Mouse (Mus musculus) right cerebral cortex, adult 2 months (tissue): ENCODE measurements at regions not wholly inside any gene's neighbourhood (a gene's known extent, or its start where the extent isn't known, plus 50 kb on each side); places are given as distances from the start of the nearest gene placed in this dataset.

ENCODE experiments used
- DNase-seq, 2 experiments: peaks; one replicate each; pipeline ENCODE4 v3.0.0; 2021 to 2022; ENCODE audit warnings: low spot score in 2 of 2

DNA sequence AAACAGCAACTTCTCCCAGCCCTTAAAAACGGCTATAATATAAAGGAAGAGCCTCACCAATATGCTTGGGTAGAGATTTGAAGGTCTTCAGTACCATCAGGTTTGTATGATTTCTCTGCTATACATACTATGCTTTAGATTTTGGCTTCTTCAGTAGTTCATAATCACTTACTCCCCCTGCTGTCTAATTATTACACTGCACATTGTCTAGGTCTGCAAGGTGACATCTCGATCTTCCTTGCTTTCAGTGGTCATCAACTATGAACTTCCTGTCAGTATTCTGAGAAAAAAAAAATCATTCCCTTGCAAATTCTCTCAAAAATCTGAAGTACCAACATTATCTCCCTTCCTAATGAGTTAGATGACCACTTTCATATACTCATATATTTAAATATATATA, 225.4 kb upstream of the Galnt5 start:
- DNase-seq, result no peak

DNA sequence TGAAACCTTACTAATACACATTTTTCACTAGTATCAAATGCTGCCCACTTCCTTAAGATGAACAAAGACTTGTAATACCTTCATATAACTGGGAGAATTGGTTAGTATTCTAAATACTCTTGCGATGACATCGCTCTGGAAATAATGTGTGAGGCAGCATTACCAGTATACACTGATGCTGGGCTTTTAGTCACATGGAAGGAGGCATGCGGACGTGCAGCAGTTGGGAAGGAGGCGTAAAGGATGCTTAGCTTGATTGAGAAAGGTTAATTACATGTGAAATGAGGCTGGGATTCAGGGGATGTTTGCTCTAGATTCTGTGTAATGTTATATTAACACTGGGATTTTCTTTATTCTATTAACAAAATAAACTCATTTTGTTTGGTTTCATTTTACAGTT, 221.5 kb upstream of the Galnt5 start:
- no peak for DNase-seq

DNA sequence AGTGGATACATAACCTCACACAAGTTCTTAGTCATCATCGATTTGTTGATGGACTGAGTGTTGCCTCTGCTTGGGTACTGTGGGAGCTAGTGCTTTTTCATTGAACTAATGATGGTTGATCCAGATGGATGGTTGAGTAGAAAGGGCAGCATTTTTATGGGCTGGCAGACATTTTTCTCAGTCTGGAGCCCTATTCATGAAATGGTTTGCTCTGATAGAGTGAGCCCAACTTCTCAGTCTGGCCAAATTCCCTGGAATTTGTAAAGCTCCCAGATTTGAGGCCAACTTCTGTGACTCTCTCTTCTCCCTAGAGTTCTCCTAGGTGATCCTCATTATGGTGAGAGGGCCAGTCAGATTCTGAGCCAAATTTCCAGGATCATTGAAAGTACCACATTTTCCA, 216.8 kb upstream of the Galnt5 start:
- no peak for DNase-seq

DNA sequence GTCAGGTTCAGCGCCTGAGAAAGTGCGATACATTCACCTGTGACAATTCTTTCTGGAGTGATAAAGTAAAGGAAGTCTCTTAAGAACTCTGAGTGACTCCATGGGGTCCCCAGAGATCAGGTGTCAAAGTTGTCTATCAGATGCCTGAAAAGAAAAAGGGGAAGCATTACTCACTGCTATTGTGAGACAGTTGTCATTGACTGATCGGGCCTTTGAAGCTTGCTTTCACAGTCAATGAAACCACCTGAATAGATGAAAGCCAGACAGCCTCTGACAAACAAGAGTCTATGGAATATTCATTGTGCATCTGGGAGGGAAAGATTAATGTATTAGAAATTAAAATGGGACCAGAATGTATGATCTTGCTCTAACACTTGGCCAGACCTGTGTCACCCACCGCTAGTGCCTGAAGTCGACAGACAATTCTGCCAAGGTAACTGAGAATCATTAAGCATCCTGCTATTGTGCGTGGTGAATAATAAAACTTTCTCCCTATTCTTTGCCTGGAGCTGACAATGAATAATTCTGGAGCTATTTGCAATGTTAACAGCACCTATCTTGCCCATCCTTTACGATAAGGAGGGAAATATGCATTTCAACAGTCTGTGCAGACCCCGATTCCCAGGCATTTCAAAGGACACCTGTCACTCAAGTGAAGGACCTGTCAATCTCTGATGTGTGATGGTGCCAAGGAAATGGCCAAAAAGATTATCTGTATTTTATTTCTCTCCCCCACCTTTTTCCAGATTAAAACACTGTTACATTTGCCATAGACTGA, 204.0 kb upstream of the Galnt5 start:
- DNase-seq, result no peak

DNA sequence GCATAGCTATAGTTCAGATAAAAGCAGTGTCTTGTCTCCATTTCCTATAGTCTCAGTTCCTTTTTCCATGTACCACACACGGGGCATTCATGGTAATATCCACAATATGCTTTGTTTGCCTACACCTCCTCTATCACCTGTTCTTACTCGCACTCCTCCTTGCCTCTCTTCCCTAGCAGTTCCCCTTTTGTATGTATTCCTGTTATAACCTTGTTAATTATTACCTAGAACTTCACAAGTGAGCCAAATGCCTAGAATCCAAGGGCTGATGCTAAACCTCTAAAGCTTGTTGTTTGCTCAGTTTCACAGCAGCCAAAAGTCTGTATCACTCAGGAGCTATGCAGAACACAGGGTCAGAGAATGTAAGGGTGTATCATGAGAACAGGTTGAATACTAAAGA, 198.4 kb upstream of the Galnt5 start:
- no peak for DNase-seq

DNA sequence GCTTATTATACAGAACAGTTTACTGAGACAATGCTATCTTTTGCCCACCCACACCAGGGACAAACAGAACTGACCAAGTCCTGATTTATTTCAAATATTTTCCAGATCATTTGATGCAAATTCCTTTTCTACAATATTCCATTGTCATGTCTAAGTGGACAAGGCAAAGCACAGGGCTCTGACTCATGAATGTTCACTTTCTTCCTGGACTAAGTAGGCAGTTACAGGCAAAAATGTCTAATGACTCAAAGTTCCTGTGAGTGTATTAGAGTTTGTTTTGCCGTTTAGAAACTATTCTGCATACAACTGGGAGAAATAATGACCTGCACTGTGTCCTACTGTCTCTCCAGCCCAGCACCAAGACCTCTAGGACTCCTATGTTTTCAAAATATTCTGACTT, 189.8 kb upstream of the Galnt5 start:
- DNase-seq, result no peak

DNA sequence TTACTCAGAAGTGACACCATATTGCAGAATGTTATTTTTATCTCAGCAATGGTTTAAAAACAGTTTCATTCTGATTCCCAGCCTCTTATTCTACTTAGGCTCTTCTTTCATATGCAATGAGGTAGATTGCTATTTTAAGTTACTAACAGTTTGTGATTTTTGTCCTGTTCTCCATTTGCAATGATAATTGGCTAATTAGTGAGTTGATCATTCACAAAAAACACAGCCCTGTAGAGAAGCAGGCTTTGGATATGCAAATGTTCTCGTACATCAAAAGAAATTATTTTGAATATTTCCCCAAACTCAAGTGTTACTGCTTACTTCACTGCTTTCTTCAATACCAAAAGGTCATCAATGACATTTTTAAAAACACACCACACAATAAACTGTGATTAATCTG, 184.7 kb upstream of the Galnt5 start:
- DNase-seq, result no peak

DNA sequence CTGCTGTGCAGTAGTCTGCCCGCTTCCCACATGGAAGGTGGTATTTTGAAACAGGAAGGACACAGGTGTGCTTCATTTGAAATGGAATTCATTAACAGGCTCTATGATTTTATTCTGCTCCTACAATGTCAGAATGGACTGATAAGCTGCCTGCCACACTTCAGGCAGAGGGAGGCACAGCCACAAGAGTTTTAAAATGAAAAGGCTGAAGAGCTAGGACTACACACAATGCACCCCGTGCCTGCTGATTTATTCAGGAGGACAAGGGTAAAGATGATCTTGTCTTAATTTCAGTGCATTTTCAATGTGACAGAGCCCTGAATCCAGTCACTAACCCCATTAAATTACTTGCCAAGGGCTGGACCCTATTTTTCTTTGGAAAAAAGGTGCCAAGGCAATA, 177.3 kb upstream of the Galnt5 start:
- no peak for DNase-seq

DNA sequence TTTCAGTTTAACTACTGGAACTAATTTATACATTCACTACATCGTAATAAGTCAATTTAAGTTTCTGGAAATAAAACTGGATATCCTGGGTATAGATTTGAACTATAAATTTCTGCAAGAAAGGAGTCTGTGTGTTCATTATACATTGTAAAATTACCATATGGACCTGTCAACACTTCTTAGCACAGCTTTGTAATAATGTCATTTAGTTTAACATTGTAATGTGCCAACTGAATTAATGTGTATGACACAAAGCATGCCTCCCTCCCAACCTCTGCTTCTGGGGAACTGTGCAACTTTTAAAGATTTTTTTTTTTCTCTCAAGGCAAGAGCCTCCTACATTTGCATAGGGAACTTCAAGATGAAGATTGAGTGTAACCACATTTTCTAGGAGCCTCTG, 176.8 kb upstream of the Galnt5 start:
- DNase-seq, result no peak

DNA sequence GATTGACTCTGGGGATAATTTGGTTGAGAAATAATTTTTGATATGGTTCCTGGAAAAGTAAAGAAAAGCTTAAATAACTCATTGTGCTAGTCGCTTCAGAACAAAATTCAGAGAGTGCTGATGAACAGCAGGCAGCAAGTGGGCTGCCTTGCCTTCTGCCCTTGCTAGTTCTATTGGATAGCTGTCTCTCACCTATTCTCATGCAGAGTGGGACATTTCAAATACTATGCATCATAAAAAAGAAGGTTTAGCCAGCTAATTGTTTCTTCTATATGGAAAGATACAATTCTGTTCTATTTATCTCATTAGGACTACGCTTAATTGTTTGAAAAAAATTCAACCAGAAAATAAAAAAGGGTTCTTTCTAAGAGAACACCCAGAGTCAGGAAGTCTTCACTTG, 169.4 kb upstream of the Galnt5 start:
- no peak for DNase-seq

DNA sequence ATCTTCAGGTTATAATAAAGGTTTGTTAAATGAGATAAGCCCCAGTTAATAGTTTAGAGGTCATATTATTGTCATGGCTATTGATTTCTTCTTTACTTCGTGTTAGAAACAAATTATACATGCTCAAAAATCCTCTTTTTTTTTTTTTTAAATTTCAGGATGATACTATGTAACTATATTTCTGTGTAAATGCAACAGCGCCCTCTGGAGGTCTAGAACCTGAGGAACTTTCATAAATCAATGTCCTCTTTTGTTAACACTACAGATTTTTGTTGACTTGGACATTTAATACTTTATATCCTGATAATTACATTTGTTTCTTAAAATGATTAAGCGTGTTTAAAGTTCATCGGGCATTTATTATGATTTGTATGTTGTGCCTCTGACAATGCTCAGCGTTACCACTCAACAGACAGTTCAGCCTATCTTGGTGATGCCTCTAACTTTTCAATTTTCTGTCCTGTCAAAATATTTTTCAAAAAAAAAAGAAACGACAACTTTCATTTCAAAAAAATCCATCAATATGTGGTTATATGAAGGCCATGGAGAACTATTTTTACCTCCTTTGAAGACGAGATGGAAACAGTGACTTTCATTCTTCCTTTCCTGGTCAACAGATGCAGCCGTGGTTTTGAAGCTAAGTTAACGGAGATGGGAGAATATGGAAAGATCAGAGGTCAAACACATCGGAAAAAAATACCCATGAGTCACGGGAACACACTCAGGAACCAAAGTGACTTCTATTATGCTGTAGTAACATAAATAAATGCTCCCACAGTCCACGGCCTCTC, 164.9 kb upstream of the Galnt5 start:
- peak; percentile 76 to 77 for DNase-seq

DNA sequence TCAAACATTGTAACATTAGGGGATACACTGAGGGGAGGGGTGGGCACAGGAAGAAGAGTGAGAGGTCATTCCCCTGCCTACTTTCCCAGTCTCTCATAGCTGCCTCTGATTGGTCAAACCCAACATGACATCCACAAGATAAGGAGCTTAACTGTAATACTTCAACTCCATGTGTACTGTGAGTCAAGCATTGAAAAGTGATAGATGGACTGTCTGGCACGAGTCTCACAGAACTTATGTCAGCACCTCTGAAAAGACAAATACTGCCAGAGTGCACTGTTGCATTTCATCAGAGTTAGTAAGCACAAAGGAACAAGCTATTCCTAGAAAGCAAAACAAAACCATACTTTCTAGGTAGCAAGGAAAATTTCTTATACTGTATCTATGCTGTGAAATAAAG, 152.5 kb upstream of the Galnt5 start:
- DNase-seq, result no peak

DNA sequence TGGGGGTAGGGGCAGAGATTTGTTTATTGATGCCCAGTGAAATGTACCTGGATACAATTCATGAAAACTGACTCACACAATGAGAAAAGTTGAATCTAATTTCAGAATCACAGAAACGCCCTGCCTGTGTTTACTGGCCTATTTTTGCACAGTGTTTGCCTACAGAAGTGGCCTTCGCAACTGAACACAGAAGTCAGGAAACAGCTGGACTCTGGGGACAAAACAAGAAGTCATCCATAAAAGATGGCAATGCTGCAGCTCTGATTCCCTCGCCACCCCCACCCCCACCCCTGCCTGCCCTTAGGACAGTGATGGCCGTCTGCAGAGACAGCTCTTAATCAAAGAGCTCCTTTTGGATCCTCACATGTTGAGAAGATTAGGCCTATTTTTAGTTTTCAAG, 150.0 kb upstream of the Galnt5 start:
- no peak for DNase-seq

DNA sequence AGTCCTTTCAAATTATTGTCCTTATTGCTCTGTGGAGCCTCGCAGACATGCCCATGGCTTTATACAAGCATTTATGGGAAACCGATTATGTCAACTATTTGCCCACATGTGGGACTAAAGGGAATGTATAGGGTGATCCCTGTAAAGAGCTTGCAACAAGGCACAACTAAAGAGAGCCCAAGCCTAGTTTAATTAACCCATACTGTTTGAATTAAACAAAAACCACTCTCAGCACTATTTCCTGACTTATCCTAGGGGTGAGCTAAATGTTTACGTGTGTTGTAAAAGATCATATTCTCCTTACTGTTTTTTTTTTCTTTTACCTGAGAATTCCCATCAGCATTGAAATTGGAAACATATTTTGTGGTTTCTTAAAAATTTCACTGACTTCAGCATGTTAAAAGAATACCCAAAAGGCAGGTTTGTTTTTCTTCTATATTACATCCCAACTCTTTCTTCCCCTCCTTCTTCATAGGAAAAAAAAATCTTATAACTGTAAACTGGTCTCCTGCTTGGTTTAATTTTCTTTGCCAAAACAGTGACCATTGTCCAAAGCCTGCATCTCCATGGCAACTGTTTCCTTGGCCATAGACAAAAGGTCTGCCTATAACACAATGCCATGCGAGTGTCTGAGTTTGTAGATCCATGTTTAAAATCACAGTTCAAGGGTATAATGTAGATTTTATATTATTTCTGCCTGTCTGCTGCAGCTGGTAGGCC, 148.2 kb upstream of the Galnt5 start:
- DNase-seq, result no peak

DNA sequence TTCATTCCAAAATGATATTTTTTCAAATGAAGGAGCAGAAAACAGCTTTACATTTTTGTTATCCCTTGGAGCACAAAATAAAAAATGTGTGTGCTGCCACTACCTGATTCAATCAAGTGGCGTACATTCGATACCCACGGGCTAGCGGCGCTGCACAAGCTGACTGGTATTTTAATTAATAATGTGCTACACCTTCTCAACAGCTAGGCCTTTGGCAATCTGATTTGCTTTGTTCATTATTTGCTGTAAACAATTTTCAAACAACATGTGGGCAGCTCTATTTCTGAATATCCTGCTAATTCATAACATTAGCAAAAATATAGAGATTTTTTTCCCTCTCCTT, 147.7 kb upstream of the Galnt5 start:
- DNase-seq, result no peak

DNA sequence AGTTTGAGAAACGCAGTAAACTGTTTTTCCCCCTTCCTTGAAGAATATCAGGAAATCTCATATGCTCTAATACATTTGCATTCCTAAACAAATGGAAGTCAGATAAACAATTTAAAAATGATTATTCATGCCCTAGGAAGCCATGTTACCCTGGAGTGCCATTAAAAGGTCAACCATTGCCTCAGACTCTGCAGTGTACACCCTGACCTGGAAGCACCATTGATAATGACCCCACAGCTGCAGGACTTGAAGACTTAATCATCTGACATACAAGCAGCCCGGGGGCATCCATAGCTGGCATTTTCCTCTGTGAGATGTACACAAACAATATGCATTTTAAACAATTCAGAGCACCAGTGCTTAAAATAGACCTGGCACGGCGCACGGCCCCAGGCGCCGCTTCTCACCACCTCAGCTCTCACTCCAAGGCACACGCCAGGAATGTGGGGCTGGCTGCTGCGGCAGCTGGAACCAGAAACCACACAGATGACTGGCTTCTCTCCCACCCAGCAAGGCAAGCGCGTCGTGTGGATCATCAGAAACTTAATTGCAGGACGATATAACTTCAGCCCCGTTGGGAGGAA, 141.1 kb upstream of the Galnt5 start:
- DNase-seq, result no peak

DNA sequence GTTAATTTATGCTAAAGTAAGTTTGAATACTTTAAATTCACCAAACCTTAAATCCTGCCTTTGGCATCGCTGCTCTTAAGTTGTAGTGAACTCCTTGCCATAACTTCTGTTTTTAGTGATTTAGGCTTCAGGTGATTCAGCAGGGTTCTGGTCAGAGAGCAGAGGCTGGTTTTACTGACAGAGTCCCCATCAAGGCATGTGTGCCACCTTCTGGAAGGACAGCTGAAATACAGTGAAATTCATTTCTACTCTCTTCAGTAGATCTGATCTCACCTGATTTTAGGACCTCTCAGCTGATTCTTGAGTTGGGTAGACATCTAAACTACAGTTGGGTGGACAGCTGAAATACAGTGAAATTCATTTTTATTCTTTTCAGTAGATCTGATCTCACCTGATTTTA, 132.4 kb upstream of the Galnt5 start:
- DNase-seq, result no peak

DNA sequence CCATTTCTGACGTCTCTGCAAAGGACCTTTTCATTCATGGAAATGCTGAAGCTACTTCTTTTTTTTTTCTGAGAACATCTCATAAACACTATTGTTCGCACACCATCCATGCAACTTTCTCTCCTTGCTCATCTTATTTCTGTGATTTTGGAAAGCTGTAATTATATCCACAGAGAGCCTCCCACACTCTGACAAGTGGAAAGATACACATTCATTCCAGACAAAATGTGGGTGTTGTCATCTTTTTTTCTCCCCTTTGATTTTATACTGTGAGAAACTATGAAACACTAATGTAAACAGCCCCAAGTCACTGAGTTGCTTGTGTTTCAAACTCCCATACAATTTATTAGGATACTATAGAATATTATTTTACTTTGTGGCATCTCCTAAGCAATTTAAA, 129.6 kb upstream of the Galnt5 start:
- DNase-seq, result no peak

DNA sequence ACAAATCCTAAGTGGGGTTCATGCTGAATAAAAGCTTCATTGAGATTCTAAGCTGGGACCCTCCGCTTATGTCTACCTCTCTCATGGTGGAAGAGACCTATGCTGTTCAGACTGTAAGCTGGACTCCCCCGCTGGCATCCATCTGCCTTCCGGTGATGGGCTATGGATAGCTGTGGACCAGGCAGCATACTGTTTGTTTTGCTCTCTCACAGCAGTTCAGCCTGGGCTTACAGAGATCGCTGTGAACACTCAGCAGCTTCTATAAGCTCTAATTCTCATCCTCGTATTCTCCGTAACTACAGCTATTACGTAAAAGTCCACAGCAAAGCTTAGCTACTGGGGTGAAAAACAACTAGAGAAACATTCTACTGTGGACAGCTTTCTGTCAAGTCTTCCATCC, 97.5 kb upstream of the Galnt5 start:
- no peak for DNase-seq

DNA sequence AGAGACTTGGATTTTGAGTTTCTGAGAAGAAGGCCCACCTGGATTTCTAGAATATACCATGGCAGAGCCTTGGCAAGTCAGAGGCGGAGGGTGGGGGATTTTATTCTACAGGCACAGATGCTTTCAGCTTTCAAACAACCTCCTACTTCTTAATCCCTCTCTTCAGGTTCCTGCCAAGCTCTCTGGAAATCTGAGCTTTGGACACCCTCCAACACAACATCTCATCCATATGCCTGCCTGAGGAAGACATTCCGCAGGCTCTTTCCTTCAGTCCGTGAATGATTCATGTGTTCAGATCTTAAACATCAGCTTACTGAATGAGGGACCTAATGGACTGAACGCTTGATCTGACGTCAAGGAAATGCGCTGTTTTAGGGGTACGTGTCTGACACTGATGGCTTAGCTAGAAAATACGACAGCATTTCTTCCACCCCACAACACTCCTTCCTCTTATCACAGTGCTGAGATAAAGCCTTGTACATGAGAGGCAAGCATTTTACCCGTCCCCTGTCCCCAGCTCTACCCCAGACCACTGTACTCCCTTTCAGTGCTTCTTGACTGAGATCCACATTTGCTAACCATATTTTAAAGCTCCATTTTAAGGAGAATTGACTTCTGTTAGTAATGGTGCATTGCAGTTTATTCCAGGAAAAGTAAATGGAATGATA, 97.0 kb upstream of the Galnt5 start:
- peak; percentile 58 to 67 for DNase-seq

DNA sequence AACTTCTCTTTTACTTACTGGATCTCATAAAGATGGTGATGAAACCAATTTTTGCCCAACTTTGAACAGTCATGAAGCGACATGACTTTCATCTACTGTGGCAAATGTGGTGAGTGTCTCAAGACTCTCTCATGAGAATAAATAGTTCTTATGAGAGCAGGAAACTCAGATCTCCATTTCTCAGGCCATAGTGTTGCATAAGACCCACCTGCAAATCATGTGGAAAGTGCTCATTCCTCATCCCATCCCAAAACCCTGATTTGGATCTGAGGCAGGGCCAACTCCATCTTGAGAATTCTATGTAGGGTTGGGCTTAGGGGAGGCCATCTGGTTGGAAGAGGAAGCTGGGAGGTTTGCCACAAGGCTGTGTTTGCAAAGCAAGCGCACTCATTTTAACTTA, 92.5 kb upstream of the Galnt5 start:
- peak in 1 of 2 experiments; percentile 8 for DNase-seq

DNA sequence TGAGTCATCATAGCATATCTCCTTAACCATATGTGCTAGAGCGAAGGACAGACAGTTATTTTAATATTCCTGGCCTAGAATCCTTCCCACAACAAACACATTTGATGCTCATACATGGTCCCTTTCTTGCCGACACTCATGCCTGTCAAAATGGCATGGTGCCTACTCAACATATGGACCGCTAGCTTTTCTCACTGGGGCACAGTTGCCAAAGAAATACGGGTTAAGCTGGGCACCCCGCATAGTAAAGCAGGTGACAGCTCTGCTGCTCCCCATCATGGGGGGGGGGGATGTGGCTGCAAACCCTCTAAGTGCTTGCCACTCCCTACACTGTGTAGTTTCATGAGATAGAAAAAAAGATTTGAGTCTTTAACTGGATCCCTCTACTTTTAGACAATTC, 90.7 kb upstream of the Galnt5 start:
- peak; percentile 56 to 58 for DNase-seq
